Mouse (Mus musculus): ENCODE results near the gene Ssu2. TPM values are rescaled to one million over a fixed set of nuclear protein-coding genes. Genes with fewer than 3 reads are reported as not detected.

The Ssu2 gene
- total RNA-seq (2021) = under 1 TPM in 1 of 2 experiments, not detected in 1; 0.27 TPM

GRCm38 (mm10) chr6:112387947-112388346 is at the start of gene Ssu2:
Gene Ssu2, minus strand, starts transcription at chr6:112388023.
- no peak for DNase-seq (ENCODE audit: low spot score in 2 of 2)

GRCm38 (mm10) chr6:112426018-112426732 is 38.4 kb upstream of the Ssu2 start:
- intact Hi-C loops (cut with DNase I) = loop anchor here (5.0 kb wide), 1 partner anchor 56 kb away; no protein-coding TSS in a partner anchor
- no peak for DNase-seq (ENCODE audit: low spot score in 2 of 2)

More at GRCm38 (mm10) chr6:112387947-112388346, at the start of gene Ssu2:
- intact Hi-C loops (cut with DNase I) = no loop called here

GRCm38 (mm10) chr6:112423746-112424501 is 36.1 kb upstream of the Ssu2 start:
- intact Hi-C loops (cut with DNase I) = no loop called here
- peak; percentile 26 to 51 for DNase-seq (ENCODE audit: low spot score in 2 of 2)

DNA sequence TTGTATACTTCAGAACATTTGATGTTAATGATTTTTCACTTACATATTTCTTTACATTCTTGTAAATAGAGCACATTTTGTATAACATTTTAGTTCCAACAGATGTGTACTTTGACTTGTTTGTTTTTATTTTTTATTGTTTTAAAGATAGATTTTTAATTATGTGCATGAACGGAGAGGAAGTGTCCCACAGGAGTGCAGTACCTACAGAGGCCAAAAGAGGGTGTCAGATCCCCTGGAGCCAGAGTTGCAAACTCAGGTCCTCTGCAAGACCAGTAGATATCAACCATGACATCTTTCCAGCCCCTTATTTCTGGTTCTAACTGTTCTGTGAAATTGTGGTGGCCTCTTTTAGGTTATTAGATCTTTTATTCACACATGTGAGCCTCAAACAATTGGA is 33.1 kb upstream of the Ssu2 start:
- intact Hi-C loops (cut with DNase I) = no loop called here
- DNase-seq (ENCODE audit: low spot score in 2 of 2) = no peak

DNA sequence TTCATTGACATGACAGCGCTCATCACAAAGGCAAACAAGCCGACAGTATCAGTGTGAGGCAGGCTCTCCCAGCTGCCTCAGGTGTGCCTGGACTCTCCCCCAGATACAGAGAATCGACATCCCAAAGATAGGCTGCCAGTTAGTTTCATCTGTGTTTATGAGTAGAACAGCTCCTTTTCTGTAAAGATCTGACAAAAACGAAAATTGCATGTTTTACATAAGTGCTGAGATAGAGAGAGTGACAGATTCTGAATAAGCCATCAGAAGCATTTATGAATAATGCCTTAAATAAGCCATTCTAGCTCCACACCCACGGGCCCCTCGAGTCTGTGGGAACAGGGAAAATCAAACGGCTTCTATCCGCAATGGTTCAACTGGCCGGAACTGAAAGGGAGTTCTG is 31.5 kb upstream of the Ssu2 start:
- intact Hi-C loops (cut with DNase I) = no loop called here
- DNase-seq (ENCODE audit: low spot score in 2 of 2) = peak in 1 of 2 experiments; percentile 12

DNA sequence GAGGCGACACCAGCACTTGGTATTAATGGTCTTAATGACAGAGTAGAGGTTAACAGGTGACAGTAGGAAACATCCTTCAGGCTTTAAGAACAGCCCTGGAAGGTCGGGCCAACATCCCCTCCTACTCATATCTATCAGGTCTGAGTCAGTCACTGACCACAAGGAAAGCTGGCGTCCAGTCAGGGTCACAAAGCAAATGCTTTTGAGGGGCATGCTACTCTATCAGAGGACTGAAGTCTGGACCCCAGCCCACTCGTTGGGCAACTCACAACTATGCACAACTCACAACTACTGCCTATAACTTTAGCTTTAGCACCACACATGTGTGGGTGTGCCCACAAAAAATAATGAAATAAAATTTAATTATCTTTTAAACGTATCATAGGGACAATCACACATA is 16.3 kb upstream of the Ssu2 start:
- intact Hi-C loops (cut with DNase I) = no loop called here
- DNase-seq (ENCODE audit: low spot score in 2 of 2) = no peak

DNA sequence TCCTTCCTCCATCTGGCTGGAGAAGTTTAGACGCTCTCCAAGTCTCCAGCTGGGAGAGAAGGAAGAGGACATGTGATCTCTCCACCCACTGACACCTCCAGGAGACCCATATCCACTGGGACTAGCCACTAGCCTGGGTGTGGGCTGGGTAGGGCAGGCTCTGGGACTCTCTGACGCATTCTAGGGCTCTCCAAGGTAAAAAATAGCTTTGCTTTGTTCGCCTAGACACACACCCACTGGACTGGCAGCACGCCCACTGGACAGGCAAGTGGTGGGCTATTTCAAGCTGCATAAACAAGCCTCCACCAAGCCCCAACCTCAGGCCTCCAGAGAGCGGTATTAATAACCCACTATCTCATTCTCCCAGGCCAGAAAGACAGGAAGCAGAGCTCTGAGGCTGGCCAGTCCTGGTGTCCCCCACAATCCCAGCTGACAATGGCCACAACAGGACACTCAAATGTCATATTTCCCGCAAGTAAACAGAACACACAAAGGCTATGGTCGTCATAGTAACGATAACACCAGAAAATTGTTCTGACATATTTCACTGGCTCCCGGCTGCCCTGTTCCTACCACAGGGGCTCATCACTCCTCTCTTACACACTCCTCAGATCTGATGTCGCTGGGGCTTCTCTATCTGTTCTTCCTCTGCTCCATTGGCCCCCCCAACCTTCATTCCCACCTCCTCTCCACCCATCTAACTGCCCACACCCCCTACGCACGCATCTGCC is 14.3 kb upstream of the Ssu2 start:
- intact Hi-C loops (cut with DNase I) = no loop called here
- peak; percentile 78 to 80 for DNase-seq (ENCODE audit: low spot score in 2 of 2)

GRCm38 (mm10) chr6:112397351-112397750 is 9.5 kb upstream of the Ssu2 start:
- intact Hi-C loops (cut with DNase I) = no loop called here
- no peak for DNase-seq (ENCODE audit: low spot score in 2 of 2)

GRCm38 (mm10) chr6:112396352-112396751 is 8.5 kb upstream of the Ssu2 start:
- intact Hi-C loops (cut with DNase I) = no loop called here
- no peak for DNase-seq (ENCODE audit: low spot score in 2 of 2)

- intact Hi-C loops (cut with DNase I) = no loop called here
- no peak for DNase-seq (ENCODE audit: low spot score in 2 of 2)
Observed at GRCm38 (mm10) chr6:112388385-112388784, 562 bp upstream of the Ssu2 start.

- intact Hi-C loops (cut with DNase I) = no loop called here
- peak in 1 of 2 experiments; percentile 21 for DNase-seq (ENCODE audit: low spot score in 2 of 2)
Observed at GRCm38 (mm10) chr6:112386260-112386659, 1.6 kb downstream of the Ssu2 start.

DNA sequence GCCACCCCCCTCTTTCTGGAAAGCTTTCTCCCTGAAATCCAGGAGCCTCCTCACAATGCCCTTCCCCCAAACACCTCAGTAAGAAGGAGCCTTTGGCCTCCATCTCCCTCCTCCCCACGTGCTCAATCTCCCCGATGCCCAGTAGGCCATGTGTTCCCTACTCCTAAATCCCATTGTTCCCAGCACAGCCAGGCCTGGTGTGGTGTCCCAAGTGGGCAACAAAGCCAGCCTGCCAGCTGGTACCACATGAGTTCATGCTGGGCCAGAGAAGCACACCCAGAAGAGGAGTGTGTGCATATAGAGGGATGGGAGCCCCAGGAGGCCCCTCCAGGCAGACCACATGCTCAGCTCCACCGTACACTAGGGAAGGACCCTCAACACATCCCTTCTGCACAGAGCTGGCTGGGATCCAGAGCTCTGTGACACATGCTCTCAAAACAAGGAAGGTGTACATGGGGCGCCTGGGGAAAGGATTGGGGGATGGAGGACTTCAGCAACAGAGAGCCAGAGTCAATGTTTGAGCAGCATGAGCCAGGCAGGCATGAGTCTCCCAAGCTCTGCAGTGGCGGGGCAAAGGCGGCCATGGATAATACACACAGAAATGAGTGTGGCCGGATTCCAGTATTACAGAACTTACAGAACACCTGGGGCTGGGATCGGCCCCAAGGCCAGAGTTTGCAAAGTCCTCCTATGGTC is 4.7 kb downstream of the Ssu2 start:
- no peak for DNase-seq (ENCODE audit: low spot score in 2 of 2)
- intact Hi-C loops (cut with DNase I) = no loop called here

DNA sequence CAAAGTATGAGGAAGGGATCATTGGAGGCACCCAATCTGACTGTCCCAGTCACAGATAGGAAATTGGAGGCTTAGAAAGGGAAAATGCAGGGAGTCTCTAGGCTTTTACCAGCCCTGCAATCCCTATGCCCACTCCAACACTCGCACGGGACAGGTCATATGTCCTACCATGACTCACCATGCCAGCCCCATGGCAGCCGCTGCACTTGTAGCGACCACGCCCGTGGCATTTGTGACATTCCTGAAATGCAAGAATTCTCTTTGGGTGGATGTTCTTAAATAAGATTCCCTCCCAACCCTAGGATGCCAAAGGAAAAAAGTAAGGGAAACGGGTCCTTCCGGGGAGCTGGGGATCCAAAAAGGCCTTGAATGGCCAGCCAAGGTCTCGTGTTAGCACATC is 8.8 kb downstream of the Ssu2 start:
- DNase-seq (ENCODE audit: low spot score in 2 of 2) = no peak
- intact Hi-C loops (cut with DNase I) = no loop called here

DNA sequence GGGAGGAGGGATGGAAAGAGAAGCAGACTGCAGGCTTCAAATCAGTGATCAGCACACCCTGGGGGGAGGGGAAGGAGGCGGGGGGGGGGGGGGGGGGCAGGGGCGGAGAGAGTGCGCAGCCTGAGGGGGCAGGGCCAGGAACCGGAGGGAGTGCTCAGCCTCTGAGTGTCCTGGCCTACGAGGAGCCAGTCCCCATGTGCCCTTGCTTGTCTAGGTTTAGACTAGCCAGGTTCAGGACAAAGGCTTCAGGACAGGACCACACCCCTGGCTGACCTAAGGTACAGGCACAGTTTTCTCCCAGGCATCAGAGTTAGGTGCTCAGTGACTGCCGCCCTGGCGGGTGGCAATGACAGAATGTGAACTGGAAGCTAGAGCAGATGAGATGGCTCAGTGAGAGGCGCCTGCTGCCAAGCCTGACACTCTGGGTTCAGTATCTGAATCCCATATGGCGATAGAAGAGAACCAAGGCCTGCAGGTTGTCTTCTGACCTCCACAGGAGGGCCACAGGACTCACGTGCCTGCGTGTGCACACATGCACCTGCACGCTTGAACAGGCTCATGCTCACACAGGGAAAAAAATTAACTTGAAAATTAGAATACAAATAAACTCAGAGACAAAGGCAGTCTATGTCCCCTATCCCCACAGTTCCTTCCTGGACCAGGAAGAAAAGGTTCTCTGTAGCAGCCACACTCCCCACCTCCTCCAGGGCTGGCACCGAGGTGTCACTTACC is 12.0 kb downstream of the Ssu2 start:
- intact Hi-C loops (cut with DNase I) = no loop called here
- DNase-seq (ENCODE audit: low spot score in 2 of 2) = no peak

GRCm38 (mm10) chr6:112373886-112374585 is 13.8 kb downstream of the Ssu2 start:
- peak; percentile 19 to 20 for DNase-seq (ENCODE audit: low spot score in 2 of 2)
- intact Hi-C loops (cut with DNase I) = no loop called here

GRCm38 (mm10) chr6:112365294-112365693 is 22.5 kb downstream of the Ssu2 start:
- no peak for DNase-seq (ENCODE audit: low spot score in 2 of 2)
- intact Hi-C loops (cut with DNase I) = no loop called here

DNA sequence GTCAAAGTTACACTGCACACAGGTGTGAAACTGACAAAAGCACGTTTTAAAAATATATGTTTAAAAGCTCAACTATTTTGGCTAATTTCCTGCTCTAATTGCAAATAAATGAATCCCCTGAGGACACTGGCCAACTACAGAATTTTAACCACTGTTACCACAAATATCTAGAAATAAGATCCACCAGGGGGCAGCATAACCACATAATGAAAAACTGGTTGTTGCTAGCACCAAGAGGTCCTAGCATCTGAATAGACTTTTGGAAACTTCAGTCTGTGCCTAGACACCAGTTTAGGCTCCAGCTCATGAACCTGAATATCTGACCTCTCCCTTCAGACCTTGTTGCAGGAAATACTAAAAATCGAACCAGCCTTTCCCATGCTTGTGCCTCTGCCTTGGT is 23.2 kb downstream of the Ssu2 start:
- intact Hi-C loops (cut with DNase I) = no loop called here
- no peak for DNase-seq (ENCODE audit: low spot score in 2 of 2)

- intact Hi-C loops (cut with DNase I) = loop anchor here (1.0 kb wide), 1 partner anchor 155 kb away; no protein-coding TSS in a partner anchor
- peak; percentile 59 to 67 for DNase-seq (ENCODE audit: low spot score in 2 of 2)
Observed at GRCm38 (mm10) chr6:112362349-112362958, 25.4 kb downstream of the Ssu2 start.
